ENCODE assay signal across 9 mouse cellular contexts in genomic region chr13:53442168-53442980, GRCm38 (mm10). TPM values are rescaled to one million over a fixed set of nuclear protein-coding genes. Genes with fewer than 3 reads are reported as not detected.
DNase-seq lines count a peak whose midpoint lies in the region; ATAC-seq and TF ChIP-seq lines count a peak whose summit lies in the region.
"Had no signal": no experiment of that assay in that cellular context is flagged by ENCODE, and none has a peak within 500 bp of the region (broad histone marks: within the 10 kb centered on the region; RNA-seq: fewer than 3 reads in every experiment).

No protein-coding gene starts in this region.

- POLR2A ChIA-PET in Patski (lab: Charles Lee): no interaction called here

- 33% methylated on average over 25 of the region's 25 CpGs for WGBS in forebrain, embryonic 16.5 days

- no peak for ATAC-seq in Patski
- ATAC-seq in forebrain, embryonic 16.5 days: peak; percentile 45; the same call in 1 of the 2 replicates
- no peak for ATAC-seq in erythroblast, adult 5-6 weeks (replicated peaks; ENCODE audit: low FRiP score, poor library complexity, severe bottlenecking)

- peaks cover 4% of the 10 kb centered on the region for H3K4me1 ChIP-seq in forebrain, embryonic 16.5 days (replicated peaks; ENCODE audit: control insufficient read depth, insufficient read depth, low read length)

- CTCF ChIA-PET in Patski (lab: Charles Lee): no interaction called here

- no peaks in the 10 kb centered on the region for H3K27me3 ChIP-seq in Patski
- H3K27me3 ChIP-seq in forebrain, embryonic 16.5 days (replicated peaks; ENCODE audit: control insufficient read depth, insufficient read depth, low read length): 0 out of 2 replicates have a peak, but pooled peaks cover 2% of the 10 kb centered on the region

- H3K9me3 ChIP-seq in forebrain, embryonic 16.5 days (ENCODE audit: control insufficient read depth, low read length): no peaks in the 10 kb centered on the region

- peak; percentile 61 for DNase-seq in heart, adult 11 months
- DNase-seq in heart, adult 8-10 months (ENCODE audit: low spot score): no peak
- DNase-seq in Patski (ENCODE audit: low read depth, low spot score): no peak
- DNase-seq in kidney, postnatal 4 days: peak; percentile 64 to 66
- DNase-seq in mesoderm, embryonic 11.5 days (ENCODE audit: low read depth, low spot score): peak; percentile 57
- DNase-seq in thymus, postnatal 10 days (ENCODE audit: low spot score in 2 of 2): no peak

- in situ Hi-C loops in Patski (cut with MboI; ENCODE audit: low pct_unique_long_range_greater_than_20kb): no loop called here

- H3K9ac ChIP-seq in forebrain, embryonic 16.5 days (replicated peaks; ENCODE audit: low read depth, low read length): no peak overlapping the region

- H3K4me2 ChIP-seq in forebrain, embryonic 16.5 days (ENCODE audit: low read length): peak overlapping the region; percentile 48

- peak; percentile 35 for TF ChIP-seq CTCF in Patski (IDR thresholded peaks at IDR 0.05)

- H3K27ac ChIP-seq in forebrain, embryonic 16.5 days (ENCODE audit: low read length): no peak overlapping the region

- peak overlapping the region; percentile 22; the same call in 1 of the 2 replicates for H3K4me3 ChIP-seq in forebrain, embryonic 16.5 days (replicated peaks; ENCODE audit: low read length)

- H3K36me3 ChIP-seq in forebrain, embryonic 16.5 days (ENCODE audit: control insufficient read depth, insufficient read depth): no peaks in the 10 kb centered on the region
- H3K36me3 ChIP-seq: G1E had no signal

RNA-seq across cellular contexts. Expression of gene Msx2, which starts 30.5 kb away (rescaled TPM):
- total RNA-seq in heart, adult 8-10 months (2022): under 1 TPM; 0.24 to 0.62 (median 0.45) TPM
- not detected for polyA plus RNA-seq in Patski (2021)
- 0.38 and 0.41 TPM in 2 replicates for polyA plus RNA-seq in forebrain, embryonic 16.5 days (2015; fragmentation: Nextera tagmentation; extraction: Ambion mirVana)
- not detected in 2 replicates for total RNA-seq in erythroblast, adult 5-6 weeks (2015; ENCODE audit: low replicate concordance)
- total RNA-seq in erythroblast, adult 5-6 weeks (2017; ENCODE audit: low replicate concordance): not detected in 2 replicates
- polyA plus RNA-seq: G1E had no signal

Comparison
In these comparisons a context has a peak if more than half of its experiments do, and no peak if none do; other contexts are left out.
1. DNase-seq: peak in heart, adult 11 months (single experiment), kidney, postnatal 4 days (2 of 2) and mesoderm, embryonic 11.5 days (single experiment); none in heart, adult 8-10 months (single experiment), Patski (single experiment) and thymus, postnatal 10 days (0 of 2).